18 mouse cellular contexts compared by ENCODE assay signal in the genomic region with DNA sequence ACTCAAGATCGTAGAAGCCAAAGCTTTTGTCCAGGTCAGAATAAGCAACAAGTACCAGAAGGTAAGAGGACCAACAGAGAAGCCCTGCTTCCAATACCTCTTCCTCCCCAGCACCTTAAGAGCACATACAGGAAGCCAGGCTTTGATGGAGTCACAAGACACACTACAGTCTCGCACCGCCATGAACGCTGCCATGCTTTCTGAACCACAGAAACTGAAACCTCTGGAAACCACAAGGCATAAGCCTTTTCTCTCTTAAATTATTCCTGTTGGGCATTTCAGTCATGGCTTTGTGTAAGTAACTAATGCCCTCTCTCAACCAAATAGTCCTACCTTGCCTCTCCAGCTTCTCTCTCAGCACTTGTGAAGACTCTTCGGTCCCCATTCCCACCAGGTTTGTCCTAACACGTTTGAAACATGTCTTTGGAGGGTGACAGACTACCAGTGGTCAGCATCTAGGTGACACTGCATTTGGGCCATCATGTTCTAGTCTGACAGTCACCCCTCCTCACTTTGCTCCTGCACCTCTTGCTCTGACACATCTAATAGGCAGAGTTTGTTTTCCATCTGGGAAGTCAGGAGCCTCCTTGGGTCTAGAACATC. TPM values are rescaled to one million over a fixed set of nuclear protein-coding genes. Genes with fewer than 3 reads are reported as not detected.
DNase-seq lines count a peak whose midpoint lies in the region; ATAC-seq and TF ChIP-seq lines count a peak whose summit lies in the region.
"Had no signal": no experiment of that assay in that cellular context is flagged by ENCODE, and none has a peak within 500 bp of the region (broad histone marks: within the 10 kb centered on the region; RNA-seq: fewer than 3 reads in every experiment).

No protein-coding gene starts in this region.

- H3K4me2 ChIP-seq in hindbrain, embryonic 11.5 days (replicated peaks; ENCODE audit: low read depth, low read length) = no peak overlapping the region
- H3K4me2 ChIP-seq: forebrain, embryonic 15.5 days; heart, embryonic 12.5 days; hindbrain, embryonic 12.5 days had no signal

- no peak overlapping the region for H3K4me3 ChIP-seq in hindbrain, embryonic 10.5 days
- no peak overlapping the region for H3K4me3 ChIP-seq in hindbrain, embryonic 11.5 days (ENCODE audit: low read depth, low read length)
- no peak overlapping the region for H3K4me3 ChIP-seq in thymus, adult 2 months (ENCODE audit: control insufficient read depth, insufficient read depth, low read length)
- H3K4me3 ChIP-seq: forebrain, embryonic 15.5 days; heart, adult 2 months; heart, embryonic 12.5 days; hindbrain, embryonic 12.5 days had no signal

- peaks cover 41% of the 10 kb centered on the region for H3K4me1 ChIP-seq in hindbrain, embryonic 10.5 days (replicated peaks)
- peaks cover 7% of the 10 kb centered on the region; the same call in 1 of the 2 replicates for H3K4me1 ChIP-seq in hindbrain, embryonic 11.5 days (replicated peaks; ENCODE audit: control insufficient read depth, insufficient read depth, low read length)
- H3K4me1 ChIP-seq in thymus, adult 2 months (replicated peaks; ENCODE audit: control insufficient read depth, insufficient read depth, low read length) = peaks cover 40% of the 10 kb centered on the region

- DNase-seq in hindbrain, embryonic 10.5 days (ENCODE audit: low spot score) = no peak
- DNase-seq in hindbrain, embryonic 11.5 days (ENCODE audit: low spot score) = no peak
- peak; percentile 28 for DNase-seq in thymus, postnatal 4 days
- no peak for DNase-seq in thymus, adult 2 months
- DNase-seq in kidney, adult 18-20 months = no peak
- DNase-seq: adrenal gland, postnatal 10 days; cerebellum, adult 11-12 months; cerebellum, adult 9-11 months; cerebellum, postnatal 36 days; gastrocnemius, postnatal 10 days; heart, adult 2 months; kidney, adult 11 months had no signal

- ATAC-seq in hindbrain, embryonic 11.5 days (ENCODE audit: low FRiP score) = no peak
- peak; percentile 21 for ATAC-seq in activated CD4-positive, CD25-positive, alpha-beta regulatory T cell, adult 4 months
- no peak for ATAC-seq in cerebellum, adult (ENCODE audit: insufficient number of reproducible peaks, low FRiP score, low TSS enrichment)
- ATAC-seq: forebrain, embryonic 15.5 days; hindbrain, embryonic 16.5 days had no signal

- no peak for TF ChIP-seq CTCF in thymus, adult 2 months (IDR thresholded peaks at IDR 0.05; ENCODE audit: borderline replicate concordance, control insufficient read depth, extremely low read depth, insufficient read depth, low read length, poor library complexity)

- H3K9ac ChIP-seq in hindbrain, embryonic 11.5 days (ENCODE audit: low read depth, low read length) = no peak overlapping the region
- H3K9ac ChIP-seq: forebrain, embryonic 15.5 days; heart, embryonic 12.5 days; hindbrain, embryonic 12.5 days had no signal

- H3K36me3 ChIP-seq in hindbrain, embryonic 10.5 days = no peaks in the 10 kb centered on the region
- no peaks in the 10 kb centered on the region for H3K36me3 ChIP-seq in hindbrain, embryonic 11.5 days (ENCODE audit: control insufficient read depth, insufficient read depth, low read length)
- no peaks in the 10 kb centered on the region for H3K36me3 ChIP-seq in thymus, adult 2 months (ENCODE audit: control insufficient read depth, insufficient read depth, low read length)
- H3K36me3 ChIP-seq: forebrain, embryonic 15.5 days; heart, embryonic 12.5 days; hindbrain, embryonic 12.5 days had no signal

- peak overlapping the region; percentile 77; the same call in 1 of the 2 replicates for H3K27ac ChIP-seq in hindbrain, embryonic 10.5 days
- H3K27ac ChIP-seq in hindbrain, embryonic 11.5 days (ENCODE audit: low read depth, low read length) = no peak overlapping the region
- no peak overlapping the region for H3K27ac ChIP-seq in thymus, adult 2 months (ENCODE audit: control insufficient read depth, insufficient read depth, low read length)
- H3K27ac ChIP-seq: forebrain, embryonic 15.5 days; heart, adult 2 months; hindbrain, embryonic 12.5 days had no signal

- 91% methylated on average over 6 of the region's 6 CpGs for WGBS in hindbrain, embryonic 10.5 days
- WGBS in hindbrain, embryonic 11.5 days = 91% methylated on average over 6 of the region's 6 CpGs
- 55% methylated on average over 6 of the region's 6 CpGs for WGBS in thymus, adult 2 months

- H3K27me3 ChIP-seq in hindbrain, embryonic 10.5 days (ENCODE audit: insufficient read depth, poor library complexity, severe bottlenecking) = no peaks in the 10 kb centered on the region
- no peaks in the 10 kb centered on the region for H3K27me3 ChIP-seq in hindbrain, embryonic 11.5 days (ENCODE audit: control insufficient read depth, insufficient read depth, low read length)
- no peaks in the 10 kb centered on the region for H3K27me3 ChIP-seq in thymus, adult 2 months (ENCODE audit: control insufficient read depth, insufficient read depth, low read length)
- H3K27me3 ChIP-seq: forebrain, embryonic 15.5 days; heart, embryonic 12.5 days; hindbrain, embryonic 12.5 days had no signal

- no peak for TF ChIP-seq POLR2A in thymus, adult 2 months (IDR thresholded peaks at IDR 0.05; ENCODE audit: control insufficient read depth, extremely low read depth, insufficient read depth, low read length, poor library complexity)

- no peaks in the 10 kb centered on the region for H3K9me3 ChIP-seq in hindbrain, embryonic 10.5 days
- no peaks in the 10 kb centered on the region for H3K9me3 ChIP-seq in hindbrain, embryonic 11.5 days (ENCODE audit: control insufficient read depth, low read length)
- H3K9me3 ChIP-seq: forebrain, embryonic 15.5 days; heart, embryonic 12.5 days; hindbrain, embryonic 12.5 days had no signal

RNA-seq across cellular contexts. Expression of a gene that starts 35.5 kb away (rescaled TPM):
- 26.2 and 27.4 TPM in 2 replicates for polyA plus RNA-seq in hindbrain, embryonic 10.5 days (2016; fragmentation: Nextera tagmentation; extraction: Ambion mirVana)
- 15.7 and 17.2 TPM in 2 replicates for polyA plus RNA-seq in hindbrain, embryonic 11.5 days (2014; fragmentation: Nextera tagmentation; extraction: Ambion mirVana)
- polyA plus RNA-seq in thymus, adult 2 months (2012; rRNA removed) = 54.4 and 63.3 TPM in 2 replicates
- 10 to 100 TPM; 15.4 to 23.8 TPM for polyA plus RNA-seq in activated CD4-positive, CD25-positive, alpha-beta regulatory T cell, adult 4 months (2017; shearing (Covaris generic))
